Mouse (Mus musculus) A20 (cell line): ENCODE measurements around the gene Tor1b.

ENCODE experiments used
- DNase-seq: peaks from one replicate; pipeline ENCODE4 v3.0.0-alpha.2; 2011; ENCODE audit warnings: low read depth, low spot score

Tor1b gene

GRCm38 (mm10) chr2:30931922-30932321, 20.8 kb upstream of the Tor1b start:
- peak; percentile 22 for DNase-seq

DNA sequence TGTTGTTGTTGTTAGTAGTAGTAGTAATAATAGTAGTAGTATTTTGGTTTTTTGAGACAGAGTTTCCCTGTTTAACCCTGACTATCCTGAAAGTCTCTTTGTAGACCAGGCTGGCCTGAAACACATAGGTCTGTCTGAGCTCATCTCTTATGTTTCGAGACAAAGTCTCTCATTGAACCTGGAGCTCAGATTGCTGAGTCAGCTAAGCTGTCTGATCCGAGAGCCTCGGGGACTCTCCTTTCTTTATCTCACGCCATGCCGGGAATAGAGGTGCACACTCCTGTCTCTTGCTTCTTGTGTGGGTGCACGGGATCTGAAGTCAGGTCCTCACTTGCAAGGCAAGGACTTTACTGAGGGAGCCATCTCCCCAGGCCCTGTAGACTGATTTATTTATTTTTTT, 19.7 kb upstream of the Tor1b start:
- no peak for DNase-seq

DNA sequence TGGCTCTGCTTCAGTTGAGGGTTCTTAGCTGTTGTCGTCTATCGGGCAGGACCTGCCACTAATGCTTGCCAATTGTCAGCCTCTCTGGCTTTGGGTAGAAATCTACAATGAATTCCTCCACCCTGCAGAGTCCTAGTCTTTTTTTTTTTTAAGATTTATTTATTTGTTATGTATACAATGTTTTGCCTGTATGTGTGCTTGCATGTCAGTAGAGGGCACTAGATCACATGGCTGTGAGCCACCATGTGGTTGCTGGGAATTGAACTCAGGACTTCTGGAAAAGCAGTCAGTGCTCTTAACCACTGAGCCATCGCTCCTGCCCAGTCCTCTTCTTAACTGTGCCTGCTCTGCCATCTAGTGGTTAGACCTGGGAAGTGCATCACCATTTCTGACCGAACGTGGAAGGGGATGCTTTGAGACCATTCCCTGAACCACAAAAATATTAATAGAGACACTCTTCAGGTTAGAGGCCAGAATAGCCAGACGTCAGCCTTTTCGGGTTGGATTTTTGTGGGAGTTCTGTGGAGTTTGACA, 18.8 kb upstream of the Tor1b start:
- peak; percentile 66 for DNase-seq

DNA sequence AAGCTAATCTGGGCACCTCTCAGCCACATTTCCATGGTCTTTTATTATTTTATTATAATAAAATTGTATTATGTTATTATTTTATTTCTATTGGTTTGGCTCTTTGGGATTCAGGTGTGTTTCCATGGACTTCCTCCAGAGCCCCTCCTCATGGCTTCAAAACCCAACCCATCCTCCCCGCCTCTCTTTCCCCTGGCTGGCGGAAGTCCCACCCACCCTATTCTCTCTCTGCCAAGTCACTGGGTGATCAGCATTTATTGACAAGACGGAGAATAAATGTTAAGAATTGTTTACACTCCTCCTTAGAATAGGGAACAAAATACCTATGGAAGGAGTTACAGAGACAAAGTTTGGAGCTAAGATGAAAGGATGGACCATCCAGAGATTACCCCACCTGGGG, 16.0 kb upstream of the Tor1b start:
- DNase-seq, result no peak

DNA sequence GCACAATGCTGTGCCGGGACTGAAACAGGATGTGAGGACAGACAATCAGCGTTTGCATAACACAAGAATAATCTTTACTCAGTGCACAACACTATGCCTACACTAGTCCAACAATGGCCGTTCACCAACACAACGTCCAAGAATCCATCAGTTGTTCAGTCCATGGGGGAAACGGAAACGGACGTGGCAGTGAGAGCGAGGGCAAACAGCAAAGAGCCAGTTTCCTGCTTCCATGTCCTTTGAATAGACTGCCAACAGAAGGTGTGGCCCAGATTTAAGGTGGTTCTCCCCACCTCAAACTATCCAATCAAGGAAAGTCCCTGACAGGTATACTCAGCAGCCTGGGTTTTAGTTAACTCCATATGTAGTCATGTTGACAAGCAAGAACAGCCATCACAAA, 15.0 kb upstream of the Tor1b start:
- no peak for DNase-seq

GRCm38 (mm10) chr2:30938574-30938991, 14.2 kb upstream of the Tor1b start:
- DNase-seq, result no peak

GRCm38 (mm10) chr2:30941586-30941985, 11.2 kb upstream of the Tor1b start:
- no peak for DNase-seq

DNA sequence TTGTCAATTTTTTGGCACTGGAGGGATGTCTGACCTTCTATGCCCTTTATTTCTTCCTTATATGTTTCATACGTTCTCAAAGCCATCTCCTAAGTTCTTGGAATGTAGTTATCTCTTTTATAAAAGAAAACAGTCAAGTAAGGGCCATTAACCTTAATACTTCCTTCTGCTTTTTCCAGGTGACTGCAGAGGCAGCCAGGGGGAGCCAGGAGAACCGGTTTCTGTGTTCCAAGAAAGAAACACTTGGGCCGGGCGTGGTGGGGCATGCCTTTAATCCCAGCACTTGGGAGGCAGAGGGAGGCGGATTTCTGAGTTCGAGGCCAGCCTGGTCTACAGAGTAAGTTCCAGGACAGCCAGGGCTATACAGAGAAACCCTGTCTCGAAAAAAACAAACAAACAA, 10.6 kb upstream of the Tor1b start:
- DNase-seq, result peak; percentile 50

- DNase-seq, result peak; percentile 90
Measured at GRCm38 (mm10) chr2:30942603-30943011, 10.2 kb upstream of the Tor1b start.

DNA sequence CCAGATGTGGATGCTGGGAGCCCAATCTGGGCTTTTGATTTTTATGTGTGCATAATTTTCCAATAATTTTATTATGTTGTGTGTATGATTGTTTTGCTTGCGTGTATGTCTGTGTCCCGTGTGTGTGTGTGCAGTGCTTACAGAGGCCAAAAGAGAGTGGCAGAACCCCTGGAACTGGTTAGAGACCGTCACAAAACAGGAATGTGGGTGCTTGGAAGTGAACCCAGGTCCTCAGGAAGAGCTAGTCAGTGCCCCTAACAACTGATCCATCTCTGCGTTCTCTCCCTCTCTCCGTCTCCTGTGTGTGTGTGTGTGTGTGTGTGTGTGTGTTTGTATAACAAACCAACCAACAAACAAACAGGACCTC, 319 bp upstream of the Tor1b start:
- DNase-seq, result no peak

DNA sequence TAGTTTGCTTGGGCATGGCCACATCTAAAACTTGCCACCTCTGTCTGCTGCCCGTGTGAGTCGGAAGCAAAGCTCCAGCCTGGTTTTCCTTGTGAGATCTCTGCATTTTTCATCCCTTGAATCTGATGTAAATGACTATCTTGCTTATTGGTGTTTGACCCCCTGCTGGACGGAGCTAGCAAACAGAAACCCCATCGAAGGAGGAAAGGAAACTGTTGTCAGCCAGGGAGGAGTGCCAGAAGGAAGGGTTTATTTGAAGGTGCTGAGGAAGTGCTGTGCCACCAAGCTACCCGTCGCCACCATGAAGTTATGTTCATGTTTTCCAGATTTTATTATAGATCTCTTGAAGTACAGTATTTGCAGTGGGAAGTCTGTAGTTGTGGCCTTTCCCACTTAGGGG, 2.0 kb downstream of the Tor1b start:
- peak; percentile 67 for DNase-seq

DNA sequence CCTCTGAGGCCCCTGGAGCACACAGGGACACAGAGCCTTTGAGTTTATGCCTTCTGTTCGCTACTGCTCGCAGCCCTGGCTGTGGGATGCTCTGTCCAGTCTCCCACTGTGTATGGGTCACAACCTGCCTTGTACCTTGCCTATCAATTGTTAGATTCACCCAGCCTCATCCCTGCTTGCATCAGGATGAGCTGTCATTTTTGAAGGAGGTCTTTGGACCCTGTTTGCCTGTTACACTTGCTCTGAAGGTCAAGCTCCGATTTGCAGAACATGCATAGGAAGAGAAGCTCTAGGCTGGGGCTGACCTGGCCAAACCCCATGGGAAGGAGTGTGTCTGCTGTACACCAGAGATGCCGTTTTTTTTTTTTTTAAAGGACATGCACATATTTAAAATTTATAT, 4.8 kb downstream of the Tor1b start:
- no peak for DNase-seq

- no peak for DNase-seq
Measured at GRCm38 (mm10) chr2:30958726-30959125, 6.0 kb downstream of the Tor1b start.

DNA sequence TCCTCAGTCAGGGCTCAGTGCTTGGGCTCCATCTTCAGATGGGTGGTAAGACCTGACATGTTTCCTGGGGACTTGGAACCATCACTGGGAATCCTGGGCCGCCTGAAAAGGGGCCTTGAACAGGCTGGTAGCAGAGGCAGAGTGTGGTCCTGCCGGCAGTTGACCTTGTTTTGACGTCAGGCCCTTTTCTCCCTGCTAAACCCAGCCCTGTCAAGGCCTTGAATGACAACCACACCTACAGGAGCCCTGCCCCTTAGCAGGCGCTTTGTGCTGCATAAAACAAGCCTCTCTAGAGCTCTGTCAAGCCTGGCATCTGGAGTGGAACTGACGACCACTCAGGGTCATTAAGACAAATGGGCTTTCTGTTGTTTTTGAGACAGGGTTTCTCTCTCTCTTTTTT, 7.1 kb downstream of the Tor1b start:
- no peak for DNase-seq

- DNase-seq, result no peak
Measured at GRCm38 (mm10) chr2:30962570-30963254, 10.0 kb downstream of the Tor1b start.

GRCm38 (mm10) chr2:30965627-30966026, 12.9 kb downstream of the Tor1b start:
- peak; percentile 33 for DNase-seq

GRCm38 (mm10) chr2:30966826-30967225, 14.1 kb downstream of the Tor1b start:
- peak; percentile 61 for DNase-seq

DNA sequence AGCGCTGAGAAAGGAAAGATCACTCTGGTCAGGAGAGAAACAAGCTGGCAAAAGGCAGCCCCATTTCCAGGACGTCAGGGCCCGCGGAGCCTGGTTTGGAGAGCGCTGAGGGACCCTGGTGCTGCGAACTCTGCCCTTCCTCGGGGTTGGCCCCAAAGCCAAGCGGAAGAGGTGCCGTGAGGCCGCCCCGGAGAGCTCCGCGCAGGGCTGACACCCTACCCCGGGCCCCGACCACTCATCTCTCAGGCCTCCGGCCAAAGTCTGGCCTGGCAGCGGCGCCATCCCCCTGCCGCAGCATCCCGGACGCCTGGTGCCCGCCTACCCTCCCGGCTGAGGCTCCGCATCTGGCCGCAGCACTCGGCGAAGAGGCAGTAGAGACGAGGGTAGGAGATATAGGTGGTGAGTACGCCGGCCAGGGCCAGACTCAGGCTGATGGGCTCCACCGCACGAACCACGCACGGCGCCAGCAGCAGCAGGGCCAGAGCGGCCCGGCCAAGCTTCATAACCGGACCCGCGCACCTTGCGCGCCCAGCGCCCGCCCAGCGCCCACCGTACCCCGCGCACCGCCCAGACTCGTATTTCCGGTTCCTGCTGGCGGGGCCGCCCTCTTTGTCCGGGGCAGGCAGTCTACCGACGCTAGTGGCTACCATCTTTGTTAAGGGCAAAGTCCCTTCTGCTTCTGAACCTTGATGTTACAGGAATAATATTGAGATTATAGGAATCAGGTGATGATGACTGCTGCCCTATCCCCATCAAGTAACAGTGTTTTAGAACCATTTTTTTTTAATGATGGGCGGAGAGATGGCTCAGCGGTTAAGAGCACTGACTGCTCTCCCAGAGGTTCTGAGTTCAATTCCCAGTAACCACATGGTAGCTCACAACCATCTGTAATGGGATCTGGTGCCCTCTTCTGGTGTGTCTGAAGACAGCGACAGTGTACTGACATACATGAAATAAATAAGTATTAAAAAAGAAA, 14.9 kb downstream of the Tor1b start, which contains the start of gene Tor1a:
Tor1a (minus strand) TSS at position 582 of the 976 bp plus-strand sequence.
- peak; percentile 92 for DNase-seq

GRCm38 (mm10) chr2:30981790-30982513, 29.2 kb downstream of the Tor1b start, which contains the start of the genes BC005624 and Usp20:
Gene BC005624, minus strand, starts transcription at chr2:30982201.
Gene Usp20, plus strand, starts transcription at chr2:30982279.
- DNase-seq, result peak; percentile 100

DNA sequence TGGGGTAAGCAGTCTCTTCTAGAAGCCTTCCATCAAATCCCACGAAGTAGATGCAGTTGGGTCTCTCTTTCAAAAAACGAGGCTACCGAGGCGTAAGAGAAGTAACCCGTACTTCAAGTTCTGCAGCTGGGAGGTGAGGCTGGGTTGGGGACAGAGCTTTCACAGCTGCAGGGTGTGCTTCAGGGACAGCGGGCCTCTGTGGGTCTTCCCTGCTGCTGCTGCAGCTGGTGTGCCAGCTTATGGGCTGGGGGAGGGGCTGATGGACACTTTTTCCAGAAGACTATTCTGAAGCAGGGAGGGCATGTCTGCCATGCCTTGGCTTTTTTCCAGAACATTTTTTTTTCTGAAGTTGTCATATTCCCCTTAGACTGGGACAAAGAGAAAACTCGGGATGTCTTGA, 30.3 kb downstream of the Tor1b start:
- peak; percentile 65 for DNase-seq
